Mouse (Mus musculus): Measurements from ENCODE around the gene Gm20388.

GRCm38 (mm10) chr8:120173195-120173594 lies 262.6 kb downstream of the Gm20388 start:
- TF ChIP-seq CTCF (IDR thresholded peaks at IDR 0.05; ENCODE audit: low read depth) (no peak), EP300 (IDR thresholded peaks at IDR 0.05; ENCODE audit: low read depth) (no peak)

Data from liver, embryonic 14.5 days (tissue).